Mouse (Mus musculus) megakaryocyte, embryonic 14.5 days (primary cell): ENCODE data around the gene Pds5b. TPM values are rescaled to one million over a fixed set of nuclear protein-coding genes. Genes with fewer than 3 reads are reported as not detected.
"Not testable (repeated sequence)": the region's sequence is repeated elsewhere in the genome, so short reads cannot be mapped to it uniquely, and the experiment has no call there.

ENCODE experiments used
- H3K27me3 ChIP-seq: replicated peaks from 2 replicates; pipeline ENCODE3; 2012; ENCODE audit warnings: inconsistent platforms
- H3K36me3 ChIP-seq: replicated peaks from 2 replicates; pipeline ENCODE3; 2012; ENCODE audit warnings: low read length, inconsistent platforms, mixed read lengths
- H3K4me1 ChIP-seq: 2 replicates; pipeline ENCODE4 v1.6.1; 2012; ENCODE audit warnings: inconsistent platforms
- H3K4me3 ChIP-seq: replicated peaks from 2 replicates; pipeline ENCODE3; 2012; ENCODE audit warnings: moderate library complexity, mild to moderate bottlenecking, inconsistent platforms
- H3K9me3 ChIP-seq: 2 replicates; pipeline ENCODE4 v1.6.1; 2012; ENCODE audit warnings: inconsistent platforms
- FLI1 ChIP-seq: IDR thresholded peaks from 2 replicates; pipeline ENCODE4 v1.6.1; 2012; ENCODE audit warnings: low read length, inconsistent platforms, mixed read lengths
- GATA1 ChIP-seq: IDR thresholded peaks from 3 replicates; pipeline ENCODE4 v1.6.1; 2012; ENCODE audit warnings: mixed read lengths, low read length, inconsistent platforms, borderline replicate concordance
- polyA plus RNA-seq: library from polyadenylated mRNA; stranded (reverse); fragments of >175 nt; gene quantifications from 2 replicates; pipeline ENCODE4 v1.2.3, GENCODE M21; 2012; ENCODE audit warnings: low replicate concordance; ENCODE audit not compliant: insufficient read depth

The Pds5b gene
- polyA plus RNA-seq, 1 experiment = 0.70 TPM

GRCm38 (mm10) chr5:150664794-150665131 is 8.8 kb upstream of the Pds5b start:
- no peaks in the 10 kb centered on the region for H3K9me3 ChIP-seq
- TF ChIP-seq GATA1 (no peak), FLI1 (no peak)
- H3K4me1 ChIP-seq = peaks cover 27% of the 10 kb centered on the region
- peak overlapping the region; percentile 97 for H3K4me3 ChIP-seq
- peaks cover 26% of the 10 kb centered on the region for H3K36me3 ChIP-seq
- peaks cover 3% of the 10 kb centered on the region for H3K27me3 ChIP-seq

- TF ChIP-seq FLI1 (no peak), GATA1 (no peak)
- H3K36me3 ChIP-seq = peaks cover 22% of the 10 kb centered on the region
- peaks cover 3% of the 10 kb centered on the region for H3K27me3 ChIP-seq
- H3K9me3 ChIP-seq = no peaks in the 10 kb centered on the region
- H3K4me1 ChIP-seq = peaks cover 30% of the 10 kb centered on the region
- H3K4me3 ChIP-seq = peak overlapping the region; percentile 97
Measured at GRCm38 (mm10) chr5:150665132-150665954, 8.2 kb upstream of the Pds5b start.

GRCm38 (mm10) chr5:150666133-150666739 is 7.3 kb upstream of the Pds5b start, which contains the start of gene N4bp2l2:
Gene N4bp2l2 (minus strand): TSS chr5:150666183.
- H3K4me3 ChIP-seq = peak within 1 kb of the TSS; percentile 97
- H3K27me3 ChIP-seq, H3K9me3 ChIP-seq: not testable (repeated sequence)
- peaks cover 25% of the 10 kb centered on the region for H3K4me1 ChIP-seq
- H3K36me3 ChIP-seq = peaks cover 16% of the 10 kb centered on the region

- H3K9me3 ChIP-seq = no peaks in the 10 kb centered on the region
- H3K4me3 ChIP-seq = no peak overlapping the region
- H3K36me3 ChIP-seq = no peaks in the 10 kb centered on the region
- peaks cover 18% of the 10 kb centered on the region for H3K4me1 ChIP-seq
- H3K27me3 ChIP-seq = peaks cover 3% of the 10 kb centered on the region
- no peak for TF ChIP-seq FLI1
- TF ChIP-seq GATA1 = no peak
Measured at GRCm38 (mm10) chr5:150668731-150669130, 4.8 kb upstream of the Pds5b start.

DNA sequence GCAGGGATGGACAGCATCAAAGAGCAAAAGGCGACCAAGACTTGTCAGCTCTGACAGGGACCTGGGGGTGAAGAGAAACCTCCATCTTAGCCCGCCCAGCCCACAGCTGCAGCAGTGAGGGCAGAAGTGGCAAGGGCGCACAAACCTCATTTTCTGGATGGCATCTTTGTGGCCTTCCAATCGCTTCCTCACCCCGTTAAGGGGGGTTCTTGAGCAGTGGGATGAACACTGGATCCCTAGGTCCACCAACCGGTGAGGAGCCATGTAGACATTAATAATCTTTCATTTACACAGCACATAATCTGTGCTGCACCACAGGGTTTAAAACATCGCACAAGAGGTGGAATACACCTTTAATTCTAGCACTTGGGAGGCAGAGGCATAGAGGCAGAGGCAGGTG is 1.2 kb upstream of the Pds5b start:
- Histone ChIP-seq H3K27me3 (peaks cover 3% of the 10 kb centered on the region), H3K4me1 (peaks cover 25% of the 10 kb centered on the region), H3K4me3 (no peak overlapping the region), H3K9me3 (no peaks in the 10 kb centered on the region), H3K36me3 (no peaks in the 10 kb centered on the region)
- TF ChIP-seq FLI1 = no peak
- TF ChIP-seq GATA1 = no peak

- Histone ChIP-seq H3K27me3 (no peaks in the 10 kb centered on the region), H3K4me1 (peaks cover 29% of the 10 kb centered on the region), H3K36me3 (no peaks in the 10 kb centered on the region), H3K4me3 (peak overlapping the region; percentile 98), H3K9me3 (no peaks in the 10 kb centered on the region)
- TF ChIP-seq GATA1 (no peak), FLI1 (no peak)
Measured at GRCm38 (mm10) chr5:150673880-150674621, 512 bp downstream of the Pds5b start.

GRCm38 (mm10) chr5:150674866-150675265 is 1.3 kb downstream of the Pds5b start:
- H3K36me3 ChIP-seq = no peaks in the 10 kb centered on the region
- no peaks in the 10 kb centered on the region for H3K27me3 ChIP-seq
- H3K4me1 ChIP-seq = peaks cover 36% of the 10 kb centered on the region
- no peaks in the 10 kb centered on the region for H3K9me3 ChIP-seq
- no peak for TF ChIP-seq GATA1
- no peak for TF ChIP-seq FLI1
- peak overlapping the region; percentile 98 for H3K4me3 ChIP-seq

GRCm38 (mm10) chr5:150682862-150683261 is 9.3 kb downstream of the Pds5b start:
- H3K27me3 ChIP-seq, H3K4me3 ChIP-seq, H3K9me3 ChIP-seq, H3K36me3 ChIP-seq: not testable (repeated sequence)
- peaks cover 35% of the 10 kb centered on the region for H3K4me1 ChIP-seq

DNA sequence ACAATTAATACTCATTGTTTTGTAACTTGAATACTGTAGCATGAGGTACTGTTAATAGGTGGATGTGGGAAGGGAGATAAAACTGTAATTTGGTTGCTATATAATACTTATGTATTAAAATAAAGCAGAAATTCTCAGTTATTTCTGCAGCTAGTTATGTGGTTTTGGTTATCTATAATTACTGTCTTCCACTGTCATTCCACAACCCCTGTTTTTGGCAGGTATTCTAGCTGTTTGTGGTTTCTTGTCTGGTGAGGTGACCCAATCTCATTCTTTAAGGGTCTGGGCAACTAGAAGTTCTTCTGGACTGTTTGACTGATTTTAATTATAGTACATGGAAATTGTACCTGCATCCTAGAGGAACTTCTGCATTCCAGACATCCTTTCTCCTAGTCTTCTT is 17.1 kb downstream of the Pds5b start:
- H3K27me3 ChIP-seq = no peaks in the 10 kb centered on the region
- peaks cover 19% of the 10 kb centered on the region for H3K4me1 ChIP-seq
- no peak for TF ChIP-seq FLI1
- no peak for TF ChIP-seq GATA1
- H3K36me3 ChIP-seq = peaks cover 5% of the 10 kb centered on the region
- no peaks in the 10 kb centered on the region for H3K9me3 ChIP-seq
- no peak overlapping the region for H3K4me3 ChIP-seq

- Histone ChIP-seq H3K36me3 (peaks cover 11% of the 10 kb centered on the region), H3K4me3 (no peak overlapping the region), H3K27me3 (no peaks in the 10 kb centered on the region), H3K9me3 (no peaks in the 10 kb centered on the region), H3K4me1 (peaks cover 13% of the 10 kb centered on the region)
- TF ChIP-seq GATA1 (no peak), FLI1 (no peak)
Measured at GRCm38 (mm10) chr5:150693277-150693676, 19.7 kb downstream of the Pds5b start.
